Mouse (Mus musculus) embryonic fibroblast, embryonic 13.5 days (primary cell): ENCODE measurements around the gene Pla2g15.

Source experiments
- CTCF ChIP-seq: IDR thresholded peaks from 2 replicates; pipeline ENCODE4 v1.5.1; 2011; ENCODE audit warnings: mild to moderate bottlenecking, control low read depth, low read length, moderate library complexity, borderline replicate concordance; ENCODE audit not compliant: insufficient read depth
- POLR2A ChIP-seq: IDR thresholded peaks from 2 replicates; pipeline ENCODE4 v1.6.1; 2011; ENCODE audit warnings: low read depth, mild to moderate bottlenecking, control low read depth, low read length, moderate library complexity

- TF ChIP-seq CTCF (no peak), POLR2A (no peak)
Observed at GRCm38 (mm10) chr8:106151041-106151440, 842 bp downstream of the Pla2g15 start.
